ENCODE assay signal across 8 mouse cellular contexts in genomic region chr2:164857842-164858553, GRCm38 (mm10). TPM values are rescaled to one million over a fixed set of nuclear protein-coding genes. Genes with fewer than 3 reads are reported as not detected.
DNase-seq lines count a peak whose midpoint lies in the region; ATAC-seq lines count a peak whose summit lies in the region.

No protein-coding gene starts in this region.

- H3K9ac ChIP-seq in heart, embryonic 12.5 days, result peak overlapping the region; percentile 68
- peak overlapping the region; percentile 51 for H3K9ac ChIP-seq in hindbrain, embryonic 14.5 days
- 0 out of 2 replicates have a peak overlapping the region, but pooled peaks have one; percentile 30 for H3K9ac ChIP-seq in midbrain, embryonic 14.5 days (replicated peaks; ENCODE audit: low read length)

- intact Hi-C loops in left cerebral cortex, postnatal 4 days (cut with DNase I), result loop anchor here (2.0 kb wide), 1 partner anchor 19 kb away; no protein-coding TSS in a partner anchor

- no peak overlapping the region for H3K27ac ChIP-seq in heart, embryonic 12.5 days (ENCODE audit: poor library complexity, severe bottlenecking)
- H3K27ac ChIP-seq in hindbrain, embryonic 14.5 days, result peak overlapping the region; percentile 59; the same call in 1 of the 2 replicates
- 0 out of 2 replicates have a peak overlapping the region, but pooled peaks have one; percentile 20 for H3K27ac ChIP-seq in midbrain, embryonic 14.5 days (replicated peaks; ENCODE audit: low read depth, low read length)

- H3K4me3 ChIP-seq in heart, embryonic 12.5 days, result peak overlapping the region; percentile 57
- H3K4me3 ChIP-seq in hindbrain, embryonic 14.5 days (replicated peaks; ENCODE audit: low read length), result peak overlapping the region; percentile 44
- peak overlapping the region; percentile 40 for H3K4me3 ChIP-seq in midbrain, embryonic 14.5 days (replicated peaks; ENCODE audit: low read depth, low read length)

- WGBS in heart, embryonic 12.5 days, result 5% methylated on average over 19 of the region's 19 CpGs
- WGBS in hindbrain, embryonic 14.5 days, result 1% methylated on average over 19 of the region's 19 CpGs
- 4% methylated on average over 19 of the region's 19 CpGs for WGBS in midbrain, embryonic 14.5 days

- peaks cover 60% of the 10 kb centered on the region for H3K27me3 ChIP-seq in heart, embryonic 12.5 days (replicated peaks)
- H3K27me3 ChIP-seq in hindbrain, embryonic 14.5 days (ENCODE audit: control insufficient read depth, insufficient read depth, low read length), result peaks cover 34% of the 10 kb centered on the region
- peaks cover 10% of the 10 kb centered on the region for H3K27me3 ChIP-seq in midbrain, embryonic 14.5 days (ENCODE audit: control insufficient read depth, insufficient read depth, low read length)

- peak overlapping the region; percentile 98 for H3K4me2 ChIP-seq in heart, embryonic 12.5 days
- peak overlapping the region; percentile 95 for H3K4me2 ChIP-seq in hindbrain, embryonic 14.5 days (replicated peaks)
- H3K4me2 ChIP-seq in midbrain, embryonic 14.5 days (ENCODE audit: low read length), result peak overlapping the region; percentile 95

- no peaks in the 10 kb centered on the region for H3K36me3 ChIP-seq in heart, embryonic 12.5 days
- H3K36me3 ChIP-seq in hindbrain, embryonic 14.5 days (replicated peaks; ENCODE audit: control insufficient read depth, insufficient read depth), result no peaks in the 10 kb centered on the region
- no peaks in the 10 kb centered on the region for H3K36me3 ChIP-seq in midbrain, embryonic 14.5 days (ENCODE audit: control insufficient read depth, insufficient read depth, low read length)

- peaks cover 40% of the 10 kb centered on the region for H3K4me1 ChIP-seq in heart, embryonic 12.5 days (replicated peaks)
- H3K4me1 ChIP-seq in hindbrain, embryonic 14.5 days (replicated peaks; ENCODE audit: control insufficient read depth, insufficient read depth, low read length), result peaks cover 20% of the 10 kb centered on the region
- H3K4me1 ChIP-seq in midbrain, embryonic 14.5 days (ENCODE audit: control insufficient read depth, insufficient read depth, low read length), result peaks cover 22% of the 10 kb centered on the region

- DNase-seq in heart, adult 8-10 months (ENCODE audit: low spot score), result no peak
- peak; percentile 71 for DNase-seq in ZHBTc4 (ENCODE audit: low read depth, low spot score)
- DNase-seq in hindbrain, embryonic 14.5 days (ENCODE audit: low spot score), result no peak
- no peak for DNase-seq in midbrain, embryonic 14.5 days
- DNase-seq in left cerebral cortex, postnatal 4 days, result no peak
- DNase-seq in T-cell, adult 2 months (ENCODE audit: low spot score), result no peak
- no peak for DNase-seq in urinary bladder, postnatal 10 days (ENCODE audit: low spot score)

- no peak for ATAC-seq in heart, embryonic 12.5 days (ENCODE audit: insufficient number of reproducible peaks, low FRiP score)
- ATAC-seq in hindbrain, embryonic 14.5 days (ENCODE audit: low FRiP score), result no peak; the same call in 1 of the 2 replicates
- no peak for ATAC-seq in midbrain, embryonic 14.5 days (ENCODE audit: low FRiP score, low TSS enrichment)

- H3K9me3 ChIP-seq in heart, embryonic 12.5 days (replicated peaks), result no peaks in the 10 kb centered on the region
- no peaks in the 10 kb centered on the region for H3K9me3 ChIP-seq in hindbrain, embryonic 14.5 days (ENCODE audit: control insufficient read depth, low read length)
- H3K9me3 ChIP-seq in midbrain, embryonic 14.5 days (ENCODE audit: control insufficient read depth, low read length), result no peaks in the 10 kb centered on the region

RNA-seq across cellular contexts. Expression of gene Pltp, which starts 0.5 kb away (rescaled TPM):
- polyA plus RNA-seq in heart, embryonic 12.5 days (2016; fragmentation: Nextera tagmentation; extraction: Ambion mirVana), result 9.7 and 9.9 TPM in 2 replicates
- total RNA-seq in heart, adult 8-10 months (2022), result 10 to 100 TPM; 32.8 to 40.4 (median 35.7) TPM
- 148 and 167 TPM in 2 replicates for polyA plus RNA-seq in hindbrain, embryonic 14.5 days (2014; fragmentation: Nextera tagmentation; extraction: Ambion mirVana)
- polyA plus RNA-seq in midbrain, embryonic 14.5 days (2014; fragmentation: Nextera tagmentation; extraction: Ambion mirVana), result 29.8 and 91.1 TPM in 2 replicates
- 10 to 100 TPM; 63.5 to 71.3 TPM for total RNA-seq in left cerebral cortex, postnatal 4 days (2021)

RNA-seq across cellular contexts. Expression of gene Pcif1, which starts 21.1 kb away (rescaled TPM):
- polyA plus RNA-seq in heart, embryonic 12.5 days (2016; fragmentation: Nextera tagmentation; extraction: Ambion mirVana), result 52.1 and 53.1 TPM in 2 replicates
- total RNA-seq in heart, adult 8-10 months (2022), result 10 to 100 TPM; 23.3 to 34.7 (median 33.0) TPM
- polyA plus RNA-seq in hindbrain, embryonic 14.5 days (2014; fragmentation: Nextera tagmentation; extraction: Ambion mirVana), result 72.9 and 74.7 TPM in 2 replicates
- polyA plus RNA-seq in midbrain, embryonic 14.5 days (2014; fragmentation: Nextera tagmentation; extraction: Ambion mirVana), result 92.8 and 99.5 TPM in 2 replicates
- total RNA-seq in left cerebral cortex, postnatal 4 days (2021), result 10 to 100 TPM; 53.9 to 61.4 TPM

RNA-seq across cellular contexts. Expression of gene Neurl2, which starts 24.7 kb away (rescaled TPM):
- 45.0 and 45.5 TPM in 2 replicates for polyA plus RNA-seq in heart, embryonic 12.5 days (2016; fragmentation: Nextera tagmentation; extraction: Ambion mirVana)
- 10 to 100 TPM; 53.8 to 59.3 (median 58.1) TPM for total RNA-seq in heart, adult 8-10 months (2022)
- polyA plus RNA-seq in hindbrain, embryonic 14.5 days (2014; fragmentation: Nextera tagmentation; extraction: Ambion mirVana), result 5.8 and 7.9 TPM in 2 replicates
- 5.1 and 6.9 TPM in 2 replicates for polyA plus RNA-seq in midbrain, embryonic 14.5 days (2014; fragmentation: Nextera tagmentation; extraction: Ambion mirVana)
- 1 to 10 TPM; 5.1 to 5.6 TPM for total RNA-seq in left cerebral cortex, postnatal 4 days (2021)

RNA-seq across cellular contexts. Expression of gene Ctsa, which starts 25.3 kb away (rescaled TPM):
- polyA plus RNA-seq in heart, embryonic 12.5 days (2016; fragmentation: Nextera tagmentation; extraction: Ambion mirVana), result 169 and 175 TPM in 2 replicates
- 100 to 1,000 TPM in 3 of 4 experiments, 10 to 100 TPM in 1; 94.7 to 106 (median 103) TPM for total RNA-seq in heart, adult 8-10 months (2022)
- polyA plus RNA-seq in hindbrain, embryonic 14.5 days (2014; fragmentation: Nextera tagmentation; extraction: Ambion mirVana), result 85.9 and 89.6 TPM in 2 replicates
- polyA plus RNA-seq in midbrain, embryonic 14.5 days (2014; fragmentation: Nextera tagmentation; extraction: Ambion mirVana), result 77.1 and 88.2 TPM in 2 replicates
- 10 to 100 TPM; 56.8 to 62.2 TPM for total RNA-seq in left cerebral cortex, postnatal 4 days (2021)

RNA-seq across cellular contexts. Expression of gene Spata25, which starts 29.7 kb away (rescaled TPM):
- polyA plus RNA-seq in heart, embryonic 12.5 days (2016; fragmentation: Nextera tagmentation; extraction: Ambion mirVana), result not detected in 2 replicates
- 1 to 10 TPM in 1 of 4 experiments, under 1 TPM in 2, not detected in 1; 0.66 to 1.2 (median 0.80) TPM for total RNA-seq in heart, adult 8-10 months (2022)
- polyA plus RNA-seq in hindbrain, embryonic 14.5 days (2014; fragmentation: Nextera tagmentation; extraction: Ambion mirVana), result not detected in 2 replicates
- polyA plus RNA-seq in midbrain, embryonic 14.5 days (2014; fragmentation: Nextera tagmentation; extraction: Ambion mirVana), result 0.29 TPM in 1 of 2 replicates, not detected in the other
- total RNA-seq in left cerebral cortex, postnatal 4 days (2021), result 1 to 10 TPM; 1.1 to 1.2 TPM
